Mouse (Mus musculus) megakaryocyte, embryonic 14.5 days (primary cell): ENCODE results near the gene Mfsd4a. TPM values are rescaled to one million over a fixed set of nuclear protein-coding genes. Genes with fewer than 3 reads are reported as not detected.

Experiments
- H3K27me3 ChIP-seq: replicated peaks from 2 replicates; pipeline ENCODE3; 2012; ENCODE audit warnings: inconsistent platforms
- H3K36me3 ChIP-seq: replicated peaks from 2 replicates; pipeline ENCODE3; 2012; ENCODE audit warnings: low read length, inconsistent platforms, mixed read lengths
- H3K4me1 ChIP-seq: 2 replicates; pipeline ENCODE4 v1.6.1; 2012; ENCODE audit warnings: inconsistent platforms
- H3K4me3 ChIP-seq: replicated peaks from 2 replicates; pipeline ENCODE3; 2012; ENCODE audit warnings: moderate library complexity, mild to moderate bottlenecking, inconsistent platforms
- H3K9me3 ChIP-seq: 2 replicates; pipeline ENCODE4 v1.6.1; 2012; ENCODE audit warnings: inconsistent platforms
- FLI1 ChIP-seq: IDR thresholded peaks from 2 replicates; pipeline ENCODE4 v1.6.1; 2012; ENCODE audit warnings: low read length, inconsistent platforms, mixed read lengths
- GATA1 ChIP-seq: IDR thresholded peaks from 3 replicates; pipeline ENCODE4 v1.6.1; 2012; ENCODE audit warnings: mixed read lengths, low read length, inconsistent platforms, borderline replicate concordance
- polyA plus RNA-seq: library from polyadenylated mRNA; stranded (reverse); fragments of >175 nt; gene quantifications from 2 replicates; pipeline ENCODE4 v1.2.3, GENCODE M21; 2012; ENCODE audit warnings: low replicate concordance; ENCODE audit not compliant: insufficient read depth

The Mfsd4a gene
- polyA plus RNA-seq, 1 experiment, result not detected

DNA sequence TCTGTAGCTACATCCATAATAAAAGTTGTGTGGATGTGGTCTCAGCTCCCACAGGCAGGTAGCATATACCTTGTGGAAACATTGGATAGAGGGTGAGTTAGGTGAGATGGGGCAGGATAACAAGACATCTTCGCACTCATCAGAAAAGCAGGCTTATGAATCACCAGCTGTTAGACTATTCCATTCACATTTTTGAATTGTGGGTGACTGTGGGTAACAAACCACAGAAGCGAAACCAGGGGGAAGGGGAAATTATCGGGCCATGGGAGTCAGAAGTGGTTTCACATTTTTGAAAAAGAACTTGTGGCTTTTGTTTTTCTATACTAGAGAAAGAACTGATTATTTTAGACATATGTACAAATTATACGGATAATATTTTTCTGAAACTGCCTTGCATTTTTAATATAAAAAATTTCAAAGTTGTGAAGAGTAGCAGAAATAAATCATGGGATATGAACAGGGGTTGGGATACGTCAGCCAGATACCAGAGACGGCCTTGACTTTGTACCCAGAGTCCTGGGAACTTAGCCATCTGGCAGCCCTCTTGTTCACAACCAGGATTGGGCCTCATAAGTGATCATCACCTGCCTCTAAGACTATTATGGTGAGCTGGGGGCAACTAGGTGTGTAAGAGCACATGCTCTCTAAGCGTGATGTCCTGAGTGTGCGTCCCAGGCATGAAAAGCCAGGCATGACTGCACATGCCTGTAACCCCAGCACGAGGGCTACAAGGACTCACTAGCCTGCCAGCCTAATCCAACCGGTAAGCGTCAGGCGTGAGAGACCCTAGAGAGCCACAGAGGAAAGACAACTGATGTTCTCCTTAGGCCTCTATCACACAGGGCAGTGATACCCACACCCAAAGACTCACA, 74.5 kb downstream of the Mfsd4a start:
- H3K4me1 ChIP-seq, result peaks cover 25% of the 10 kb centered on the region
- no peak for TF ChIP-seq FLI1
- no peak for TF ChIP-seq GATA1
- H3K36me3 ChIP-seq, result no peaks in the 10 kb centered on the region
- peaks cover 5% of the 10 kb centered on the region; the same call in 1 of the 2 replicates for H3K9me3 ChIP-seq
- no peak overlapping the region for H3K4me3 ChIP-seq
- peaks cover 3% of the 10 kb centered on the region for H3K27me3 ChIP-seq

DNA sequence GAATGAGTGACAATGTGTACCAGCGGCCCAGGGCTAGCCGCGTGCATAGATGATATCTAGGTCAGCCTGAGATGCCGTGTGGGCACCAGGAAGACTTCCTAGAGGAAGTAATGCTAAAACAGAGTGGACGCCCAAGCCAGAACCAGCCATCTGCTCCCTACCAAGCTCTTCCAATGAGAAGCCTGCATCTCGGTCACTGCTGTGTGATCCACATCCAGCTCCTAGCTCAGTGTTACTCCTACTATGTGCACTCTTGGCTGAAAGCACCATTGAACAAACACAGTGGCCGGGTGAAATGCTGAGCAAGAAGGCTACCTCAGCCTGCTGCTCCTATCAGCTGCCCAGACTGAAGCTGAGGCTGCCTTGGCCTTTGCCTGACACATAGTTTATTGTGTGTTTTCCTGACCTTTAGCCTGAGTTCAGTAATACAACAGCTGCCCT, 75.3 kb downstream of the Mfsd4a start:
- Histone ChIP-seq H3K36me3 (no peaks in the 10 kb centered on the region), H3K4me1 (peaks cover 25% of the 10 kb centered on the region), H3K9me3 (no peaks in the 10 kb centered on the region), H3K4me3 (no peak overlapping the region), H3K27me3 (peaks cover 3% of the 10 kb centered on the region)
- no peak for TF ChIP-seq FLI1

DNA sequence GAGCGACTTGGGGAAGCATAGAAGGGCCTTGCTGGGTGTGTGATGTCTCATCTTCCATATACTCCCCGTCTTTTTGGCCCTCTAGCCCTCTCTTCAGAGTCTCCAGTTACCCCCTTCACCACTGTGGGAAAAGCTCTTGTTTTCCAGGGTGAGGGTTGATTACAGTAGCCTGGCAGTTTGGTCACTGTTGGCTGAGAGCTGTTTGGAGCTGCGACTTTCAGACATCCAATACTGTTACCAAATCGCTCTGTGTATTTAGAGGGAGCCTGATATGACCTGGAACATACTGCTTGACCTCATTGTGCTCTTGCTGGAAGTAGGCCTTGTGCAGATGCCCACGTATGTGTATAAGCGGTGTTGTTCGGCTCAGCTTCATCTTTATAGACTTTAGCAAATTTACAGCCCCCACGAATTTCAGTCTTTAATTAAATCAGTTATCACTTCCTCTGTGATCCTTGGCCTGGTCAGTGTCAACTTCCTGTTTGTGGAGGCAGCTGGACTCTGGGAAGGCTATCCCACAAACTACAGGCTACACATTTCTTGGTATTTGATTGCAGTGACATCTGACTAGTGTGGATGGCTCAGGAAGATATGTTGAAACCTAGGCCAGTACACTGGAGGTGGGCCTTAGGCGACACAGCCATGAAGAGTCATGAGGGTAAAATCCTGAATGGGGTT, 77.6 kb downstream of the Mfsd4a start:
- Histone ChIP-seq H3K4me1 (peaks cover 21% of the 10 kb centered on the region), H3K27me3 (peaks cover 6% of the 10 kb centered on the region), H3K36me3 (no peaks in the 10 kb centered on the region), H3K9me3 (no peaks in the 10 kb centered on the region), H3K4me3 (no peak overlapping the region)
- no peak for TF ChIP-seq GATA1
- TF ChIP-seq FLI1, result no peak

DNA sequence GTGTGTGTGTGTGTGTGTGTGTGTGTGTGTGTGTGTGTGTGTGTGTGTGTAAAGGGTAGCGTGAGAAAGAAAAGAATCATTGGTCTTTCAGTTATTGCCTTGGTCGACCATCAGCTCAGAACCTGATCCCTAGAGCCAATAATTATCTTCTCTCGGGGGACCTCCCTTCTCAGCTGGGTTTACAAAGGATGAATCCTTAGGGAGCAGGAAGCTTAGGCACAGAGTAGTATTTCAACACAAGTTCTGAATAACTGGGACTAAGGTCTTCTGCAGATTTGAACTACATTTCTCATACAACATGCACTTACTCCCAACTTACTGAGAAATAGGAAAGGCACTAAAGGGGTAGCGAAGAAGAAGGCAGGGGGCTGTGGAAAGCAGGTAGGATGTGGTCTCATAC, 78.4 kb downstream of the Mfsd4a start:
- peaks cover 21% of the 10 kb centered on the region for H3K4me1 ChIP-seq
- no peaks in the 10 kb centered on the region for H3K36me3 ChIP-seq
- TF ChIP-seq GATA1 (no peak), FLI1 (no peak)
- no peak overlapping the region for H3K4me3 ChIP-seq
- H3K9me3 ChIP-seq, result no peaks in the 10 kb centered on the region
- H3K27me3 ChIP-seq, result peaks cover 6% of the 10 kb centered on the region

DNA sequence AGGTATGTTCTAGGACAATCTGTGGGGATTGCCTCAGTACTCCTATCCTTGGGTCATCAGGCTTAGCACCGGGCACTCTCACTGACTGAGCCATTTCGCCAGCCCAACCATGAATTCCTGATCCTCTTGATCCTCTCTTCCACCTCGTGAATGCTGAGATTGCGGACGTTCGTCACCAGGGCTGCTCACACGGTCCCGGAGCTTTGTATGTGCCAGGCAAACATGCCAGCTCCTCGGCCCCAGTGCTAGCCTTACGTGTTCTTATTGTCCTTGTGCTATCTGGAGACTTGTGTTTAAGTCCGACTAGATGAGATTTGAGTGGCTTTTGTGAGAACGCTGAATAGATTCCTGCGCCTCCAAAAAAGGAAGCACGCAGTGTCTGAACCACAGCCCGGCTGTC, 80.4 kb downstream of the Mfsd4a start:
- TF ChIP-seq FLI1 (no peak), GATA1 (no peak)

DNA sequence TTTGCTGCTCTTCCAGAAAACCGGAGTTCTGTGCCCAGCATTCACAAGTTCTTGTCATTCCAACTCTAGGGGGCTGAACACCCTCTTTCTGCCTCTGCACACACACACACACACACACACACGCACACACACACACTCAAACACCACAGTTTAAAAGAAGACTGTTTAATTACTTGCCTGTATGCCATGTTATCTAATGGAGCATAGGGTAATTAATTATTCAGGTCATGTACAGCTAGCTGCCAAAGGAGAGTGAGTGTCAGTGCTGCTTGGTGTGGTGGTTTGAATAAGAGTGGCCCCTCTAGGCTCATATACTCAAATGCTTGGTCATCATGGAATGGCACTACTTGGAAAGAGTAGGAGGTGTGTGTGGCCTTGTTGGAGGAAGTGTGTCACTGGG, 84.1 kb downstream of the Mfsd4a start:
- Histone ChIP-seq H3K27me3 (peaks cover 5% of the 10 kb centered on the region), H3K4me1 (peaks cover 53% of the 10 kb centered on the region), H3K9me3 (no peaks in the 10 kb centered on the region), H3K4me3 (no peak overlapping the region), H3K36me3 (no peaks in the 10 kb centered on the region)
- no peak for TF ChIP-seq GATA1
- no peak for TF ChIP-seq FLI1

More for the DNA sequence above, 80.4 kb downstream of the Mfsd4a start:
- Histone ChIP-seq H3K27me3 (peaks cover 4% of the 10 kb centered on the region), H3K4me3 (no peak overlapping the region), H3K36me3 (no peaks in the 10 kb centered on the region), H3K4me1 (peaks cover 29% of the 10 kb centered on the region), H3K9me3 (no peaks in the 10 kb centered on the region)

DNA sequence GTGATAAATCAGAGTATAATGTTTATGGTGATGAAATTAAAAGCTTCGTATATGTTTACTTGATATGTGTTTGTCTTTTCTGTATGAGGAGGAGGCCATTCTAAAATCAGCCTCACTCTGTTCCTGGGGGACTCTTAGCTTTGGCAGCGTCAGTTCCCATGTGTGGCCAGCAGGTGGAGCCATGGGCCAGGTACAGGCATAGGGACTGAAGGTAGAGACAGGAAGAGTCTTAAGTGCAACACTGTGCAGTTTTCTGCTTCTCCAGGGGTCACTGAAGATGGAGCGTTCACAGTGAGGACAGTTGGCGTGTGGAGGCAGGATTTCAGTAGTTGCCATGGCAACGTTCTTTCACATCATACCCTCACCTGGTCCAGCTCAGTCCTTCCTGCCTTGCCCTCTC, 85.0 kb downstream of the Mfsd4a start:
- H3K27me3 ChIP-seq, result peaks cover 14% of the 10 kb centered on the region
- H3K4me1 ChIP-seq, result peaks cover 56% of the 10 kb centered on the region
- peak overlapping the region; percentile 35 for H3K4me3 ChIP-seq
- TF ChIP-seq FLI1 (no peak), GATA1 (no peak)
- H3K36me3 ChIP-seq, result no peaks in the 10 kb centered on the region
- no peaks in the 10 kb centered on the region for H3K9me3 ChIP-seq

DNA sequence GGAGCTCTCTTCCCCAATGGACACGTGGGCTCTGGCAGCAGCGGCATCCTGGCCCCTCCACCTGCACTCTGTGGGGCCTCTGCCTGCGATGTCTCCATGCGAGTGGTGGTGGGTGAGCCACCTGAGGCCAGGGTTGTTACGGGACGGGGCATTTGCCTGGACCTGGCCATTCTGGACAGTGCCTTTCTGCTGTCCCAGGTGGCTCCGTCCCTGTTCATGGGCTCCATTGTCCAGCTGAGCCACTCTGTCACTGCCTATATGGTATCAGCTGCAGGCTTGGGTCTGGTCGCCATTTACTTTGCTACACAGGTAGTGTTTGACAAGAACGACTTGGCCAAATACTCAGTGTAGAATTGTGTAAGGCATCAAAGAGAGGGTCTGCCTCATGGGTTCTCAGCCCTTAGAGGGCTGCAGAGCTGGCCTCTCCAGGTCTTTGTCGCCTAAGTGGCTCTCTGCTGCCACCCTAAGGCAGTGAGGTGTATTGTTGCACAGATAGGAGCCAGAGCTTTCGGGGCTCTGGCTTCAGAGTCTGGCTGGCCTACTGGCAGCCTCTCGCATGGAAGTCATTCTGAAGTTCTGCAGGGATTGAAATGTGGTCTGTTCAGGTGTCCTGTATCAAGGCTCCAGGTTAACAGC, 86.4 kb downstream of the Mfsd4a start:
- Histone ChIP-seq H3K4me1 (peaks cover 56% of the 10 kb centered on the region), H3K27me3 (peaks cover 24% of the 10 kb centered on the region), H3K4me3 (no peak overlapping the region), H3K9me3 (no peaks in the 10 kb centered on the region), H3K36me3 (no peaks in the 10 kb centered on the region)
- no peak for TF ChIP-seq FLI1
- TF ChIP-seq GATA1, result no peak

DNA sequence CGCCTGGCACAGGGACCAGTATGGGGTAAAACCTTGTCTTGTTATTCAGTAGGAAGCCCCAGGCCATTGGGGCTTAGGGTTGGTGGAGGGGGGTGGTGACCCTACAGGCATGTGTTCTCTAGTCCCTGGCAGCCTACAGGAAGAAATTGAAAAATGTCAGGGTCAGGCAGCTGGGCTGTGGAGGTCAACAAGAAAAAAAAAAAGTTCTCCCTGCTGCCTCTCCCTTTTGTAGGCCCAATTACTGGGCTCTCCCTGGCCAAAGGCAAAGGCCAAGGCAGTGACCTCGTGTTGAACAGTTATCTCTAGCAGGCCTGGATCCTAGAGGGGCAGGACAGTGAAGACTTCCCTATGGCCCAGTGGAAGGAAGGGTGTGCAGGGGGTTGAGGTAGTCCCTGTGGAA, 87.4 kb downstream of the Mfsd4a start:
- peaks cover 56% of the 10 kb centered on the region for H3K4me1 ChIP-seq
- no peaks in the 10 kb centered on the region for H3K36me3 ChIP-seq
- no peak overlapping the region for H3K4me3 ChIP-seq
- TF ChIP-seq GATA1 (no peak), FLI1 (no peak)
- peaks cover 34% of the 10 kb centered on the region for H3K27me3 ChIP-seq
- no peaks in the 10 kb centered on the region for H3K9me3 ChIP-seq

DNA sequence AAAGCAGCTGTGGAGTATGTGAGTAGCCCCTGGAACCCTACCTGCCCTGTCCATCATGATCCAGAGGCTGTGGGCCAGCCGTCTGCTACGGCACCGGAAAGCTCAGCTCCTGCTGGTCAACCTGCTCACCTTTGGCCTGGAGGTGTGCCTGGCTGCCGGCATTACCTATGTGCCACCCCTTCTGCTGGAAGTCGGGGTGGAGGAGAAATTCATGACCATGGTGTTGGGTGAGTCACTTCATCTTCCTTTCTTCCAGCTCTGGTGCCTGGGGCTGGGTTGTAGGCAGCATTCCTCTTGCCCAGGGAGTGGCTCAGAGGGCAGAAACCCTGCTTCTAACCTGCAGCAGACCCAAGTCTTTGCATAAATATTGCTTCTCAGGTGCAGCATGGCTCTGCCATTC, 91.0 kb downstream of the Mfsd4a start:
- Histone ChIP-seq H3K4me1 (peaks cover 33% of the 10 kb centered on the region), H3K27me3 (peaks cover 67% of the 10 kb centered on the region), H3K4me3 (no peak overlapping the region), H3K9me3 (no peaks in the 10 kb centered on the region), H3K36me3 (no peaks in the 10 kb centered on the region)
- TF ChIP-seq FLI1 (no peak), GATA1 (no peak)
